Mouse (Mus musculus): ENCODE results near the gene Vsig10l. TPM values are rescaled to one million over a fixed set of nuclear protein-coding genes. Genes with fewer than 3 reads are reported as not detected.
A peak's percentile ranks its signal among the peaks of the same experiment; 100 is the strongest.

The Vsig10l gene
- polyA plus RNA-seq (2015; fragmentation: Nextera tagmentation; extraction: Ambion mirVana), result 13.6 and 15.3 TPM in 2 replicates

- no peak within 1 kb of the TSS for H3K4me2 ChIP-seq (replicated peaks)
- H3K27me3 ChIP-seq, result 0 out of 2 replicates have a peak, but pooled peaks cover 9% of the 10 kb centered on the region
- peaks cover 14% of the 10 kb centered on the region for H3K4me1 ChIP-seq
- H3K9me3 ChIP-seq (replicated peaks), result no peaks in the 10 kb centered on the region
- H3K36me3 ChIP-seq, result no peaks in the 10 kb centered on the region
- ATAC-seq (ENCODE audit: insufficient number of reproducible peaks, low FRiP score, low TSS enrichment, low read depth), result no peak
- 67% methylated on average over 4 of the region's 4 CpGs for WGBS
- H3K9ac ChIP-seq, result no peak within 1 kb of the TSS
- no peak within 1 kb of the TSS; the same call in 1 of the 2 replicates for H3K4me3 ChIP-seq (replicated peaks)
- no peak within 1 kb of the TSS for H3K27ac ChIP-seq (replicated peaks)
Observed at GRCm38 (mm10) chr7:43462851-43463250, at the start of gene Vsig10l. TSS of gene Vsig10l (plus strand) at chr7:43463151.

DNA sequence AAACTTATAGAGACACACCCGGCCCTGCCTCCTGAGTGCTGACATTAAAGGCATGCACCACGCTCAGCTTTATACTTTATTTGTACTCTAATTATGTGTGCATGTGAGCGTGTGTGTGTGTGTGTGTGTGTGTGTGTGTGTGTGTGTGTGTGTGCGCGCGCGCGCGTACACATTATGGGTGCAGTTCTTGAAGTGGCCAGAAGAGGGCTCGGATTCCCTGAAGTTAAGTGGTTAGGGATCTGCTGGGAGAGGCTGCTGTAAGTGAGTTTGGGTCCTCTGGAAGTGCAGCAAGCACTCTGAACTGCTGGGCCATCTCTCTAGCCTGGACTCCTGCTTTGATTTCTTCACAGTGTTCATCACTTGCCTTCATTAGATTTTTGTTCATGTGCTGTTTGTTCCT, 45.7 kb upstream of the Vsig10l start:
- H3K4me2 ChIP-seq (replicated peaks), result no peak overlapping the region
- no peaks in the 10 kb centered on the region for H3K36me3 ChIP-seq
- H3K4me1 ChIP-seq, result no peaks in the 10 kb centered on the region
- no peak overlapping the region for H3K27ac ChIP-seq (replicated peaks)
- no peaks in the 10 kb centered on the region for H3K9me3 ChIP-seq (replicated peaks)
- H3K9ac ChIP-seq, result no peak overlapping the region
- H3K4me3 ChIP-seq (replicated peaks), result no peak overlapping the region
- no peaks in the 10 kb centered on the region for H3K27me3 ChIP-seq
- 86% methylated on average over 10 of the region's 10 CpGs for WGBS
- ATAC-seq (ENCODE audit: insufficient number of reproducible peaks, low FRiP score, low TSS enrichment, low read depth), result no peak

DNA sequence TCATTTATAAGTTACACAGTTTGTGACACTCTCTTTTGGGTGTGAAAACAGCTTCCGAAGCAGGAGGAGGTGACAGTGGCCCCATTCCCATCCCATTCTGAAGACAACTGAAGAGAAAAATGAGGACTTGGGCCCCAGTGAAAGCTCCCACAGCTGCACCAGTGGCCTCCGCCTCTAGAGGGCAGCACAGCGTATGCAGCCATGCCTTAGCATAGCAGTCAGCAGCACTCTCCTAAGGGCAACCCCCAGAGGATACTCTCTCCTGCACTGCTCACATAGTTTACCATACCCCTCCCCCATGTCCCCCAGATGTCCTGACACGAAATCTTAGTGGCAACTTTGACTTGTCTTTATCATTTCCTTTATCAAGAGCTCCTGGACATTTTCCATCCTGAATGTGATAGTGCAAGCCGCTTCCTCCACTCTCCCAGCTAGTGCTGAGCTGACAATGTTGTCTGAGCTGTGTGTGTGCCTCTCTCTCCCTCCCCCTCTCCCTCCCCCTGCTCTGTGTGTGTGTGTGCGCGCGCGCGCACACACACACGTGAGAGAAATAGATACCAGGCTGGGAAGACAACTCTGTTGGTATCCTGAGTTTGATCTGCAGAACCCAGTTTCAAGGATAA, 39.8 kb upstream of the Vsig10l start:
- no peak overlapping the region for H3K4me3 ChIP-seq (replicated peaks)
- no peak overlapping the region for H3K4me2 ChIP-seq (replicated peaks)
- H3K9ac ChIP-seq, result no peak overlapping the region
- WGBS, result 6% methylated on average over 11 of the region's 11 CpGs
- no peaks in the 10 kb centered on the region for H3K27me3 ChIP-seq
- no peaks in the 10 kb centered on the region for H3K9me3 ChIP-seq (replicated peaks)
- H3K27ac ChIP-seq (replicated peaks), result no peak overlapping the region
- peak; percentile 67; the same call in 1 of the 2 replicates for ATAC-seq (ENCODE audit: insufficient number of reproducible peaks, low FRiP score, low TSS enrichment, low read depth)
- no peaks in the 10 kb centered on the region for H3K36me3 ChIP-seq
- peaks cover 4% of the 10 kb centered on the region; the same call in 1 of the 2 replicates for H3K4me1 ChIP-seq

GRCm38 (mm10) chr7:43423991-43424625, 38.8 kb upstream of the Vsig10l start:
- 57% methylated on average over 3 of the region's 3 CpGs for WGBS
- ATAC-seq (ENCODE audit: insufficient number of reproducible peaks, low FRiP score, low TSS enrichment, low read depth), result no peak
- Histone ChIP-seq H3K27ac (replicated peaks) (no peak overlapping the region), H3K9ac (no peak overlapping the region), H3K27me3 (no peaks in the 10 kb centered on the region), H3K4me3 (replicated peaks) (no peak overlapping the region), H3K4me2 (replicated peaks) (no peak overlapping the region), H3K9me3 (replicated peaks) (no peaks in the 10 kb centered on the region), H3K4me1 (peaks cover 4% of the 10 kb centered on the region; the same call in 1 of the 2 replicates), H3K36me3 (no peaks in the 10 kb centered on the region)

DNA sequence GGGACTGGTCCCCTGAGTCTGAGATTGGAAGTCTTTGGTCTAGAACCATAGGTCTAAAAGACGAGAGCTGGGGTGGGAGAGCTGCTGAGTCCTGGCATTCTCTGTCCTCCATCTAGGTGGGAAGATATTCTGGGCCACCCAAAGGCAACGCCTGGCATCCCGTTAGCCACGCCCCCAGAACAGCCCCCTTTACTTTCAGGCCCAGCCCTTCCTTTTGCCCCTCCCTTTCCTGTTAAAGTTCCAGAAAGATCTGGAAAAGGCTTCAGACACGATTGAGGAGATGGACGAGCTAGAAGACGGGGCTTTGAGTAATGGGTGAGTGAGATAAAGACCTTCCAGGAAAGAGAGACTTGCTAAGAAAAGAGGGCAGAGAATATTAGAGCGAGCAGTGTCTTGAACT, 35.5 kb upstream of the Vsig10l start, which contains the start of gene Lim2:
Lim2 (plus strand) TSS at position 265 of the 400 bp plus-strand sequence.
- Histone ChIP-seq H3K36me3 (no peaks in the 10 kb centered on the region), H3K9me3 (replicated peaks) (no peaks in the 10 kb centered on the region), H3K4me2 (replicated peaks) (no peak within 1 kb of the TSS), H3K27ac (replicated peaks) (no peak within 1 kb of the TSS), H3K9ac (no peak within 1 kb of the TSS), H3K4me1 (peaks cover 4% of the 10 kb centered on the region; the same call in 1 of the 2 replicates), H3K4me3 (replicated peaks) (no peak within 1 kb of the TSS), H3K27me3 (no peaks in the 10 kb centered on the region)
- ATAC-seq (ENCODE audit: insufficient number of reproducible peaks, low FRiP score, low TSS enrichment, low read depth), result no peak
- WGBS, result 84% methylated on average over 8 of the region's 8 CpGs

- H3K9ac ChIP-seq, result no peak overlapping the region
- 47% methylated on average over 4 of the region's 4 CpGs for WGBS
- no peak overlapping the region for H3K27ac ChIP-seq (replicated peaks)
- H3K4me3 ChIP-seq (replicated peaks), result no peak overlapping the region
- H3K4me1 ChIP-seq, result no peaks in the 10 kb centered on the region
- no peaks in the 10 kb centered on the region for H3K36me3 ChIP-seq
- H3K4me2 ChIP-seq (replicated peaks), result no peak overlapping the region
- no peaks in the 10 kb centered on the region for H3K9me3 ChIP-seq (replicated peaks)
- ATAC-seq (ENCODE audit: insufficient number of reproducible peaks, low FRiP score, low TSS enrichment, low read depth), result no peak
- no peaks in the 10 kb centered on the region for H3K27me3 ChIP-seq
Observed at GRCm38 (mm10) chr7:43429500-43429899, 33.5 kb upstream of the Vsig10l start.

DNA sequence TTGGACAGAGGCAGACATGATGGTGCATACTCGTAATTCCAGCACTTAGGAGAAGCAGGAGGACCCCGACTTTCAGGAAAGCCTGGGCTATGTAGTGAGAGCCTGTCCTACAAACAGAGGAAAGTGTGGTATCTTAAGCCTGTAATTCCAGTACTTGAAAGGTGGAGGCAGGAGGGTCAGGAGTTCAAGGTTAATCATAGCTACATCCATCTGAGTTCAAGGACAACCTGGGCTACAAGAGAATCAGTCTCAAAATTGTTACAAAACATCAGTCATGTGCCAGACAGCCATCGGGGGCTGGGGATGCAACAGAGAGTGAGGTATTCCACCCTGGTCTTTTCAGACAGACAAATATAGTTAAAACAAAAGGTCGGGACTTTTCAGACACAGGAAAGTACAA, 30.1 kb upstream of the Vsig10l start:
- Histone ChIP-seq H3K36me3 (no peaks in the 10 kb centered on the region), H3K9ac (no peak overlapping the region), H3K4me1 (no peaks in the 10 kb centered on the region), H3K4me3 (replicated peaks) (no peak overlapping the region), H3K27me3 (no peaks in the 10 kb centered on the region), H3K4me2 (replicated peaks) (no peak overlapping the region), H3K9me3 (replicated peaks) (no peaks in the 10 kb centered on the region), H3K27ac (replicated peaks) (no peak overlapping the region)
- 65% methylated on average over 4 of the region's 4 CpGs for WGBS
- ATAC-seq (ENCODE audit: insufficient number of reproducible peaks, low FRiP score, low TSS enrichment, low read depth), result no peak

- H3K9me3 ChIP-seq (replicated peaks), result no peaks in the 10 kb centered on the region
- no peak overlapping the region for H3K27ac ChIP-seq (replicated peaks)
- no peak overlapping the region for H3K9ac ChIP-seq
- 83% methylated on average over 5 of the region's 5 CpGs for WGBS
- no peaks in the 10 kb centered on the region for H3K27me3 ChIP-seq
- no peaks in the 10 kb centered on the region for H3K4me1 ChIP-seq
- no peak for ATAC-seq (ENCODE audit: insufficient number of reproducible peaks, low FRiP score, low TSS enrichment, low read depth)
- H3K4me3 ChIP-seq (replicated peaks), result no peak overlapping the region
- no peak overlapping the region for H3K4me2 ChIP-seq (replicated peaks)
- no peaks in the 10 kb centered on the region for H3K36me3 ChIP-seq
Observed at GRCm38 (mm10) chr7:43434676-43435075, 28.3 kb upstream of the Vsig10l start.

GRCm38 (mm10) chr7:43436341-43437255, 26.4 kb upstream of the Vsig10l start, which contains the start of gene Nkg7:
TSS of gene Nkg7 (plus strand) at chr7:43437073.
- 80% methylated on average over 10 of the region's 10 CpGs for WGBS

GRCm38 (mm10) chr7:43438611-43439010, 24.3 kb upstream of the Vsig10l start:
- no peak overlapping the region for H3K27ac ChIP-seq (replicated peaks)
- 78% methylated on average over 4 of the region's 4 CpGs for WGBS
- no peak for ATAC-seq (ENCODE audit: insufficient number of reproducible peaks, low FRiP score, low TSS enrichment, low read depth)
- no peak overlapping the region for H3K9ac ChIP-seq
- peaks cover 9% of the 10 kb centered on the region for H3K4me1 ChIP-seq
- H3K4me2 ChIP-seq (replicated peaks), result no peak overlapping the region
- H3K27me3 ChIP-seq, result no peaks in the 10 kb centered on the region
- no peaks in the 10 kb centered on the region for H3K36me3 ChIP-seq
- H3K9me3 ChIP-seq (replicated peaks), result no peaks in the 10 kb centered on the region
- no peak overlapping the region for H3K4me3 ChIP-seq (replicated peaks)

More at GRCm38 (mm10) chr7:43436341-43437255, 26.4 kb upstream of the Vsig10l start, which contains the start of gene Nkg7:
- no peaks in the 10 kb centered on the region for H3K4me1 ChIP-seq
- no peaks in the 10 kb centered on the region for H3K9me3 ChIP-seq (replicated peaks)
- no peak for ATAC-seq (ENCODE audit: insufficient number of reproducible peaks, low FRiP score, low TSS enrichment, low read depth)
- no peaks in the 10 kb centered on the region for H3K27me3 ChIP-seq
- H3K36me3 ChIP-seq, result no peaks in the 10 kb centered on the region
- no peak within 1 kb of the TSS for H3K4me2 ChIP-seq (replicated peaks)
- no peak within 1 kb of the TSS for H3K4me3 ChIP-seq (replicated peaks)
- H3K9ac ChIP-seq, result no peak within 1 kb of the TSS
- H3K27ac ChIP-seq (replicated peaks), result no peak within 1 kb of the TSS

- peaks cover 19% of the 10 kb centered on the region for H3K4me1 ChIP-seq
- no peak within 1 kb of the TSS for H3K27ac ChIP-seq (replicated peaks)
- H3K27me3 ChIP-seq, result no peaks in the 10 kb centered on the region
- 80% methylated on average over 6 of the region's 6 CpGs for WGBS
- no peaks in the 10 kb centered on the region for H3K36me3 ChIP-seq
- no peak within 1 kb of the TSS for H3K4me3 ChIP-seq (replicated peaks)
- no peak within 1 kb of the TSS for H3K9ac ChIP-seq
- H3K9me3 ChIP-seq (replicated peaks), result no peaks in the 10 kb centered on the region
- no peak for ATAC-seq (ENCODE audit: insufficient number of reproducible peaks, low FRiP score, low TSS enrichment, low read depth)
- no peak within 1 kb of the TSS for H3K4me2 ChIP-seq (replicated peaks)
Observed at GRCm38 (mm10) chr7:43440482-43440881, 22.5 kb upstream of the Vsig10l start, which contains the start of gene Cldnd2. TSS of gene Cldnd2 (plus strand) at chr7:43440782.
